Mouse (Mus musculus) kidney, embryonic 14.5 days (tissue): ENCODE measurements at regions not wholly inside any gene's neighbourhood (a gene's known extent, or its start where the extent isn't known, plus 50 kb on each side); places are given as distances from the start of the nearest gene placed in this dataset.

Source experiments
- ATAC-seq: fragments of 200-750 bp; cut with Nextera tagmentation; 2 replicates; pipeline ENCODE4 v1.8.0; 2017; ENCODE audit warnings: moderate number of reproducible peaks, mild to moderate bottlenecking, moderate TSS enrichment, moderate library complexity; ENCODE audit not compliant: low FRiP score, low TSS enrichment
- H3K27ac ChIP-seq: fragments of 300-500 bp; sonication (generic); 2 replicates; pipeline ENCODE4 v1.5.1; 2014; ENCODE audit warnings: low read depth, mild to moderate bottlenecking, low read length, moderate library complexity, mixed read lengths
- H3K27me3 ChIP-seq: fragments of 300-500 bp; sonication (generic); 2 replicates; pipeline ENCODE4 v1.6.1; 2014; ENCODE audit warnings: mild to moderate bottlenecking, low read length; ENCODE audit not compliant: control insufficient read depth, insufficient read depth
- H3K36me3 ChIP-seq: fragments of 300-500 bp; sonication (generic); 2 replicates; pipeline ENCODE4 v1.6.1; 2014; ENCODE audit warnings: low read length, mixed read lengths; ENCODE audit not compliant: control insufficient read depth, insufficient read depth
- H3K4me1 ChIP-seq: fragments of 300-500 bp; sonication (generic); 2 replicates; pipeline ENCODE4 v1.6.1; 2014; ENCODE audit warnings: low read length, mixed read lengths; ENCODE audit not compliant: control insufficient read depth, insufficient read depth
- H3K4me2 ChIP-seq: fragments of 300-500 bp; sonication (generic); replicated peaks from 2 replicates; pipeline ENCODE4 v1.6.1; 2014; ENCODE audit warnings: low read depth, mild to moderate bottlenecking, low read length
- H3K4me3 ChIP-seq: fragments of 300-500 bp; sonication (generic); 2 replicates; pipeline ENCODE4 v1.5.1; 2014; ENCODE audit warnings: mild to moderate bottlenecking, low read length
- H3K9ac ChIP-seq: fragments of 300-500 bp; sonication (generic); 2 replicates; pipeline ENCODE4 v1.6.1; 2014; ENCODE audit warnings: low read depth, mild to moderate bottlenecking, low read length, moderate library complexity
- H3K9me3 ChIP-seq: fragments of 300-500 bp; sonication (generic); 2 replicates; pipeline ENCODE4 v1.6.1; 2016; ENCODE audit warnings: low read length; ENCODE audit not compliant: control insufficient read depth
- WGBS: fragments of 180-500 bp; shearing (Covaris S2); extraction: QIAGEN DNeasy Blood & Tissue Kit; methylation state at CpG from one replicate; pipeline ENCODE4 v1.1.7; 2014; 5-methylcytosine and 5-hydroxymethylcytosine counted together

GRCm38 (mm10) chr3:14999411-14999810 is 113.3 kb downstream of the Car2 start:
- H3K4me1 ChIP-seq: no peaks in the 10 kb centered on the region
- H3K4me2 ChIP-seq: no peak overlapping the region
- no peak overlapping the region for H3K9ac ChIP-seq
- no peak for ATAC-seq
- no peaks in the 10 kb centered on the region for H3K27me3 ChIP-seq
- H3K27ac ChIP-seq: no peak overlapping the region
- no peak overlapping the region for H3K4me3 ChIP-seq
- WGBS: 67% methylated on average over 1 of the region's 1 CpGs
- no peaks in the 10 kb centered on the region for H3K36me3 ChIP-seq
- no peaks in the 10 kb centered on the region for H3K9me3 ChIP-seq

- Histone ChIP-seq H3K4me2 (no peak overlapping the region), H3K9me3 (no peaks in the 10 kb centered on the region), H3K27me3 (no peaks in the 10 kb centered on the region), H3K4me1 (no peaks in the 10 kb centered on the region), H3K36me3 (no peaks in the 10 kb centered on the region), H3K27ac (no peak overlapping the region), H3K4me3 (no peak overlapping the region), H3K9ac (no peak overlapping the region)
- ATAC-seq: no peak
Measured at GRCm38 (mm10) chr3:14999914-15000313, 113.8 kb downstream of the Car2 start.

- H3K27ac ChIP-seq: no peak overlapping the region
- no peak overlapping the region for H3K9ac ChIP-seq
- no peak overlapping the region for H3K4me2 ChIP-seq
- no peaks in the 10 kb centered on the region for H3K4me1 ChIP-seq
- no peak overlapping the region for H3K4me3 ChIP-seq
- no peaks in the 10 kb centered on the region for H3K9me3 ChIP-seq
- H3K27me3 ChIP-seq: no peaks in the 10 kb centered on the region
- no peak for ATAC-seq
- H3K36me3 ChIP-seq: no peaks in the 10 kb centered on the region
- WGBS: 12% methylated on average over 3 of the region's 3 CpGs
Measured at GRCm38 (mm10) chr3:15000657-15001056, 114.6 kb downstream of the Car2 start.

GRCm38 (mm10) chr3:15007821-15008220 is 121.7 kb downstream of the Car2 start:
- Histone ChIP-seq H3K4me2 (no peak overlapping the region), H3K4me3 (no peak overlapping the region), H3K9ac (no peak overlapping the region), H3K9me3 (no peaks in the 10 kb centered on the region), H3K27ac (no peak overlapping the region), H3K4me1 (no peaks in the 10 kb centered on the region), H3K27me3 (no peaks in the 10 kb centered on the region), H3K36me3 (no peaks in the 10 kb centered on the region)
- peak; percentile 78 for ATAC-seq
- 24% methylated on average over 3 of the region's 3 CpGs for WGBS

- no peak for ATAC-seq
- Histone ChIP-seq H3K4me3 (no peak overlapping the region), H3K36me3 (no peaks in the 10 kb centered on the region), H3K4me1 (no peaks in the 10 kb centered on the region), H3K27me3 (no peaks in the 10 kb centered on the region), H3K9me3 (no peaks in the 10 kb centered on the region), H3K9ac (no peak overlapping the region), H3K27ac (no peak overlapping the region), H3K4me2 (no peak overlapping the region)
- WGBS: 90% methylated on average over 1 of the region's 1 CpGs
Measured at GRCm38 (mm10) chr3:15008501-15008900, 122.4 kb downstream of the Car2 start.

- Histone ChIP-seq H3K27me3 (no peaks in the 10 kb centered on the region), H3K9ac (no peak overlapping the region), H3K36me3 (no peaks in the 10 kb centered on the region), H3K9me3 (no peaks in the 10 kb centered on the region), H3K4me2 (no peak overlapping the region), H3K4me1 (no peaks in the 10 kb centered on the region), H3K4me3 (no peak overlapping the region), H3K27ac (no peak overlapping the region)
- ATAC-seq: no peak
- 81% methylated on average over 2 of the region's 2 CpGs for WGBS
Measured at GRCm38 (mm10) chr3:15009747-15010146, 123.7 kb downstream of the Car2 start.

- Histone ChIP-seq H3K9me3 (no peaks in the 10 kb centered on the region), H3K4me1 (no peaks in the 10 kb centered on the region), H3K4me3 (no peak overlapping the region), H3K4me2 (no peak overlapping the region), H3K36me3 (no peaks in the 10 kb centered on the region), H3K27ac (no peak overlapping the region), H3K9ac (no peak overlapping the region), H3K27me3 (no peaks in the 10 kb centered on the region)
- ATAC-seq: no peak
- 83% methylated on average over 1 of the region's 1 CpGs for WGBS
Measured at GRCm38 (mm10) chr3:15016621-15017020, 130.5 kb downstream of the Car2 start.

GRCm38 (mm10) chr3:15022773-15023172 is 136.7 kb downstream of the Car2 start:
- H3K4me3 ChIP-seq: no peak overlapping the region
- no peak for ATAC-seq
- 74% methylated on average over 2 of the region's 2 CpGs for WGBS
- no peaks in the 10 kb centered on the region for H3K4me1 ChIP-seq
- no peaks in the 10 kb centered on the region for H3K9me3 ChIP-seq
- no peaks in the 10 kb centered on the region for H3K27me3 ChIP-seq
- H3K9ac ChIP-seq: no peak overlapping the region
- no peak overlapping the region for H3K27ac ChIP-seq
- no peak overlapping the region for H3K4me2 ChIP-seq
- H3K36me3 ChIP-seq: no peaks in the 10 kb centered on the region

- no peak overlapping the region for H3K27ac ChIP-seq
- no peaks in the 10 kb centered on the region for H3K4me1 ChIP-seq
- no peaks in the 10 kb centered on the region for H3K36me3 ChIP-seq
- 64% methylated on average over 7 of the region's 7 CpGs for WGBS
- no peaks in the 10 kb centered on the region for H3K9me3 ChIP-seq
- ATAC-seq: no peak
- no peak overlapping the region for H3K4me3 ChIP-seq
- no peak overlapping the region for H3K4me2 ChIP-seq
- H3K9ac ChIP-seq: no peak overlapping the region
- no peaks in the 10 kb centered on the region for H3K27me3 ChIP-seq
Measured at GRCm38 (mm10) chr3:15040866-15041528, 154.9 kb downstream of the Car2 start.
